Comparison of ENCODE assay signal across 25 mouse cellular contexts in the genomic region with DNA sequence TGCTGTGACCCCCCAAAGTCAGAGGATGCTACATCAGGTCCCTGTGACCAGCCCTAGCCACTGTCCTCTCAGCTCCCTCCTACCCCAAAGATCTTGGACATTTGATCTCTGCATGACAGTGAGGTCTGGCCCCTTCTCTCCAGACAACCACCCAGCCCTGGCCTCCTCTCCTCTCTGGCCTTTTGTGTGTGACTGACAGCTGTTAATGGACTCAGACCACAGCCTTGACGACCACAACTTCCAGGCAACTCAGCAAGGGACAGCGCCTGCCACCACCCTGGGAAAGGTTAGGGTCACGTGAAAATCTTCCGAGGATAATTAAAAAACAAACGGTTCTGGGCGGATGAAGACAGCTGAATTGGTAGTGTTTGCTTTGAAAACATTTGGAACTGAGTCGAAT. TPM values are rescaled to one million over a fixed set of nuclear protein-coding genes. Genes with fewer than 3 reads are reported as not detected.
"Had no signal": no experiment of that assay in that cellular context is flagged by ENCODE, and none has a peak within 500 bp of the region (broad histone marks: within the 10 kb centered on the region; RNA-seq: fewer than 3 reads in every experiment).

No protein-coding gene starts in this region.

- H3K27me3 ChIP-seq: heart, embryonic 13.5 days; heart, embryonic 15.5 days; intestine, embryonic 15.5 days; limb, embryonic 13.5 days; limb, embryonic 15.5 days had no signal

- H3K9me3 ChIP-seq: heart, embryonic 13.5 days; heart, embryonic 15.5 days; intestine, embryonic 15.5 days; limb, embryonic 13.5 days; limb, embryonic 15.5 days; liver, embryonic 12.5 days had no signal

- DNase-seq: gastrocnemius, postnatal 10 days; gastrocnemius, postnatal 25 days; heart, adult 18-20 months; heart, postnatal 14 days; heart, postnatal 4 days; kidney, adult 18-20 months; kidney, adult 8-10 months; kidney, postnatal 10 days; kidney, postnatal 25 days; kidney, postnatal 4 days; left cerebral cortex, postnatal 4 days had no signal

- ATAC-seq: hindbrain, embryonic 16.5 days; inflammation-experienced regulatory T-cells, adult 6 months; liver, embryonic 12.5 days had no signal

- H3K4me3 ChIP-seq: heart, embryonic 13.5 days; heart, embryonic 15.5 days; intestine, embryonic 15.5 days; layer of hippocampus, adult 2 months; left cerebral cortex, adult 2 months; limb, embryonic 13.5 days; limb, embryonic 15.5 days; liver, embryonic 12.5 days had no signal

- H3K4me2 ChIP-seq: heart, embryonic 11.5 days; heart, embryonic 13.5 days; heart, embryonic 15.5 days; hindbrain, embryonic 14.5 days; intestine, embryonic 15.5 days; limb, embryonic 13.5 days; limb, embryonic 15.5 days; liver, embryonic 12.5 days had no signal

- H3K27ac ChIP-seq: heart, embryonic 15.5 days; hindbrain, embryonic 14.5 days; layer of hippocampus, adult 2 months; left cerebral cortex, adult 2 months; limb, embryonic 13.5 days; limb, embryonic 15.5 days; liver, embryonic 12.5 days; liver, embryonic 14.5 days had no signal

- H3K36me3 ChIP-seq: intestine, embryonic 15.5 days; liver, embryonic 12.5 days had no signal

- H3K9ac ChIP-seq: heart, embryonic 13.5 days; heart, embryonic 15.5 days; hindbrain, embryonic 14.5 days; intestine, embryonic 15.5 days; limb, embryonic 13.5 days; limb, embryonic 15.5 days; liver, embryonic 12.5 days; liver, embryonic 14.5 days had no signal

RNA-seq across cellular contexts. Expression of a gene that starts 18.5 kb away (rescaled TPM):
- total RNA-seq: granulocyte monocyte progenitor cell, adult 5-6 weeks had no signal
- polyA plus RNA-seq: inflammation-experienced regulatory T-cells, adult 6 months had no signal
